Mouse (Mus musculus) embryonic facial prominence, embryonic 14.5 days (tissue): ENCODE results near the gene Syngap1. TPM values are rescaled to one million over a fixed set of nuclear protein-coding genes. Genes with fewer than 3 reads are reported as not detected.

ENCODE experiments used
- ATAC-seq: fragments of 200-750 bp; cut with Nextera tagmentation; 2 replicates; pipeline ENCODE4 v1.8.0; 2017; ENCODE audit warnings: low read depth, moderate number of reproducible peaks, moderate TSS enrichment
- DNase-seq: peaks from one replicate; pipeline ENCODE4 v3.0.0-alpha.2; 2015; ENCODE audit warnings: low spot score
- H3K27ac ChIP-seq: fragments of 300-500 bp; sonication (generic); replicated peaks from 2 replicates; pipeline ENCODE4 v1.5.1; 2014; ENCODE audit warnings: low read depth, mild to moderate bottlenecking, low read length, moderate library complexity
- H3K27me3 ChIP-seq: fragments of 300-500 bp; sonication (generic); replicated peaks from 2 replicates; pipeline ENCODE4 v1.6.1; 2014; ENCODE audit warnings: low read length; ENCODE audit not compliant: control insufficient read depth, insufficient read depth
- H3K36me3 ChIP-seq: fragments of 300-500 bp; sonication (generic); 2 replicates; pipeline ENCODE4 v1.6.1; 2014; ENCODE audit warnings: low read length, mixed read lengths; ENCODE audit not compliant: control insufficient read depth, insufficient read depth
- H3K4me1 ChIP-seq: fragments of 300-500 bp; sonication (generic); 2 replicates; pipeline ENCODE4 v1.6.1; 2014; ENCODE audit warnings: antibody characterized with exemption, low read length; ENCODE audit not compliant: control insufficient read depth, insufficient read depth
- H3K4me2 ChIP-seq: fragments of 300-500 bp; sonication (generic); 2 replicates; pipeline ENCODE4 v1.6.1; 2014; ENCODE audit warnings: low read depth, mild to moderate bottlenecking, low read length, moderate library complexity, mixed read lengths
- H3K4me3 ChIP-seq: fragments of 300-500 bp; sonication (generic); 2 replicates; pipeline ENCODE4 v1.5.1; 2014; ENCODE audit warnings: low read depth, mild to moderate bottlenecking, low read length
- H3K9ac ChIP-seq: fragments of 300-500 bp; sonication (generic); 2 replicates; pipeline ENCODE4 v1.6.1; 2014; ENCODE audit warnings: low read depth, mild to moderate bottlenecking, low read length, moderate library complexity, mixed read lengths
- H3K9me3 ChIP-seq: fragments of 300-500 bp; sonication (generic); 2 replicates; pipeline ENCODE4 v1.6.1; 2016; ENCODE audit warnings: low read length; ENCODE audit not compliant: control insufficient read depth
- WGBS: fragments of 180-500 bp; shearing (Covaris S2); extraction: QIAGEN DNeasy Blood & Tissue Kit; methylation state at CpG from one replicate; pipeline ENCODE4 v1.1.7; 2014; 5-methylcytosine and 5-hydroxymethylcytosine counted together
- polyA plus RNA-seq: library from polyadenylated mRNA; unstranded; fragments of >200 nt; fragmentation: Nextera tagmentation; extraction: Ambion mirVana; gene quantifications from 2 replicates; pipeline ENCODE4 v1.2.1, GENCODE M21; 2014

Gene Syngap1
- polyA plus RNA-seq, 1 experiment from 2014 or later = 1.4 TPM

- Histone ChIP-seq H3K27me3 (no peaks in the 10 kb centered on the region), H3K4me1 (peaks cover 9% of the 10 kb centered on the region), H3K9ac (no peak overlapping the region), H3K27ac (no peak overlapping the region), H3K36me3 (peaks cover 52% of the 10 kb centered on the region), H3K4me3 (no peak overlapping the region), H3K4me2 (no peak overlapping the region), H3K9me3 (no peaks in the 10 kb centered on the region)
- DNase-seq (no peak), ATAC-seq (no peak)
- WGBS = 80% methylated on average over 6 of the region's 6 CpGs
These were observed 27.2 kb downstream of the Syngap1 start for GRCm38 (mm10) chr17:26968200-26968611.

DNA sequence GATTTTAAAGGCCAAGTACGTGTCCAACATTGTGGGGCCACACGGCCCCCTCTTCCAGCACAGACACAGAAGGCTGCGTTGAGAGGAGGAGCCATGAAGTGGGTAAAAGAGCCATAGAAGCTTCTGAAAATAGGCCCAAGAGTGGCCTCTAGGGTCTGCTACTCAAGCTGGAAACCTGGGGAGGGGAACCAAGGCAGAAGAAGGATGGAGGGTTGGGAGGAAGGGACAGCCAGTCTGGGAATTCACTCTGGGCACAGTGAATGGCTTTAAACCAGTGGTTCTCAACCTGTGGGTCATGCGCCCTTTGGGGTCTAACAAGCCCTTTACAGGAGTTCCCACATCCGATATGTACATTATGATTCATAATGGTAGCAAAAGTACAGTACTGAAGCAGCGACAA is 28.2 kb downstream of the Syngap1 start:
- Histone ChIP-seq H3K4me2 (no peak overlapping the region), H3K4me1 (peaks cover 16% of the 10 kb centered on the region), H3K27ac (no peak overlapping the region), H3K27me3 (no peaks in the 10 kb centered on the region), H3K4me3 (no peak overlapping the region), H3K9me3 (no peaks in the 10 kb centered on the region), H3K9ac (no peak overlapping the region), H3K36me3 (peaks cover 47% of the 10 kb centered on the region)
- DNase-seq (no peak), ATAC-seq (no peak)
- 88% methylated on average over 6 of the region's 6 CpGs for WGBS

- Histone ChIP-seq H3K27ac (no peak overlapping the region), H3K4me1 (peaks cover 17% of the 10 kb centered on the region), H3K36me3 (peaks cover 47% of the 10 kb centered on the region), H3K4me3 (no peak overlapping the region), H3K9me3 (no peaks in the 10 kb centered on the region), H3K9ac (no peak overlapping the region), H3K4me2 (no peak overlapping the region), H3K27me3 (no peaks in the 10 kb centered on the region)
- ATAC-seq (no peak), DNase-seq (no peak)
- WGBS = 71% methylated on average over 8 of the region's 12 CpGs
These were observed 29.2 kb downstream of the Syngap1 start for GRCm38 (mm10) chr17:26970221-26970620.

DNA sequence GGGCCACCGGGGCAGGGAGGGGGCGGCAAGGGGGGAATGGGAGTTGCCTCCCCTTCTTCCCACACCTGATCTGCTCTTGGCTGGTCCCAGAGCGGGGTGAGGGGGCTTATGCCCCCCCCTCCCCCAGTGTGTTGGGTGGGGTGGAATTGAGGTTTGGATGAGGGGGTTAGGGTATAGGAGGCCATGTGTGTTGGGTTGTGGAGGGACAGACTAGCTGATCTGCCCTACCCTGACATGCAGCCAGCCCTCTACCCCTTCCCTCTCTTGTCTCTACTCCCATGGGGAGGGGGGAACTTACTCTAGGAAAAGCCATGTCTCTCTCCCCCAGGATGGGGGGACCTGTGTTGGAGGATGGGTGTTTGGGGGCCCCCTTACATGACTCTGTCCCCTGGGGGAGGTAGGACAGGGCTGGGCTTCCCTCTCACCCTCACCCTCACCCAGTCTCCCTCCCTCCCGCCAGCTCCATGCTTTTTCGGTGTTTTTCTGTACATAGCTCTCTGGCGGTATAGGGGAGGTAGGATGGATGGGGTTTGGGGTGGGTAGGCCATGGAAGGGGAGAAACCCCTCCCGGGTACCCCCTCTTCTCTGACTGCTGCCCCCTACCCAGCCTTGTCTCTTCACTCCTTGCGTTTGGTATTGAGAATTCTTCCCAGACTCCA is 30.3 kb downstream of the Syngap1 start:
- peak overlapping the region; percentile 79 for H3K4me2 ChIP-seq
- no peak for ATAC-seq
- peaks cover 17% of the 10 kb centered on the region for H3K4me1 ChIP-seq
- no peak for DNase-seq
- H3K27me3 ChIP-seq = no peaks in the 10 kb centered on the region
- peak overlapping the region; percentile 73 for H3K4me3 ChIP-seq
- peak overlapping the region; percentile 85; the same call in 1 of the 2 replicates for H3K27ac ChIP-seq
- H3K36me3 ChIP-seq = peaks cover 48% of the 10 kb centered on the region
- 45% methylated on average over 6 of the region's 8 CpGs for WGBS
- no peaks in the 10 kb centered on the region for H3K9me3 ChIP-seq
- peak overlapping the region; percentile 74 for H3K9ac ChIP-seq

- peak overlapping the region; percentile 85 for H3K27ac ChIP-seq
- DNase-seq (no peak), ATAC-seq (no peak)
- H3K36me3 ChIP-seq = peaks cover 48% of the 10 kb centered on the region
- peak overlapping the region; percentile 74 for H3K9ac ChIP-seq
- peak overlapping the region; percentile 73 for H3K4me3 ChIP-seq
- H3K4me2 ChIP-seq = peak overlapping the region; percentile 79
- peaks cover 17% of the 10 kb centered on the region for H3K4me1 ChIP-seq
- no peaks in the 10 kb centered on the region for H3K27me3 ChIP-seq
- WGBS = 2% methylated on average over 3 of the region's 3 CpGs
- H3K9me3 ChIP-seq = no peaks in the 10 kb centered on the region
These were observed 31.1 kb downstream of the Syngap1 start for GRCm38 (mm10) chr17:26972107-26972506.

DNA sequence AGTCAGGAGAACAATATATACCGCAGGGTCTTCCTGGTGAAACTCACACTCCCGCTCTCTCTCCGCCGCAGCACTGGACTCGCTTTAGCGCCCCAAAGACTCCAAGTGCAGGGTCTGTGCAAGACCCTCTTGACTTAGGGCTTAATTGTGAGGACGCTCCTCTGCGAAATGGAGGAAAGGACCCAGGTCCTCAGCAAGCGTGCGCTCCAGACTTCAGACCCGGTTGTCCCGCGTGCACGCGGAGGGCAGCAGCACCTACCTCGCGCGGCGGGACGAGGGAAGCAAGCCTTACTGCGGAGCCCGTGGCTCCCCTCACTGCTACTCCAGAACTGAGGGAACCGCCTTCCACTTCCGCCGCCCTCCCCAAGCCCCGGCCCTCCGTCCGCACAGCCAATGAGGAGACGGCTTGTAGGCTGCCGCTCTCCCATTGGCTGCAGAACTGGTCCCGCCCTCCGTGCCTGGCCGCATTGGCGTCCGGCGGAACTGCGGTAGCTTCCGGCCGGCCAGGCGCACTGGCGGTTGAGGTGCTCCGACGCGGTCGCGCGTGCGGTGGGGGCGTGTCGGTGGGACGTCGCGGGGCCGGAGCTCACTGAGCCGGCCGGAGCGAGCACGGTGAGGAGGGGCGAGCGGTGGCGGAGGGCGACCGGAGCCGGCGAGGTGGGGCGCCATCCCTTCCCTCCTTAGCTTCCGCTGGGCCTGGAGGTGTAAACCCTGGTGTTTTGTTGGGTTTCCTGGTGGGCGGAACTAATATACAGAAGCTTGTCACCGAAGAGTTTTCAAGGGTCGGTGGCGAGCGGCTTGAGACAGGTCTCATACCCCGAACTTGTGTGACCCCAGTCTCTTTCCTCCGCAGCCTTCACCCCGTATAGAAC is 31.9 kb downstream of the Syngap1 start, which contains the start of gene Zbtb9:
Gene Zbtb9 (plus strand): TSS at position 465 of the 872 bp plus-strand sequence.
- WGBS = 1% methylated on average over 36 of the region's 75 CpGs
- peak within 1 kb of the TSS; percentile 85 for H3K27ac ChIP-seq
- peaks cover 48% of the 10 kb centered on the region for H3K36me3 ChIP-seq
- no peaks in the 10 kb centered on the region for H3K9me3 ChIP-seq
- H3K4me3 ChIP-seq = peak within 1 kb of the TSS; percentile 73
- H3K9ac ChIP-seq = peak within 1 kb of the TSS; percentile 74
- DNase-seq (peak; percentile 98), ATAC-seq (peak; percentile 99)
- peaks cover 17% of the 10 kb centered on the region for H3K4me1 ChIP-seq
- H3K27me3 ChIP-seq = no peaks in the 10 kb centered on the region
- H3K4me2 ChIP-seq = peak within 1 kb of the TSS; percentile 93

GRCm38 (mm10) chr17:26974547-26974946 is 33.5 kb downstream of the Syngap1 start:
- Histone ChIP-seq H3K9ac (no peak overlapping the region), H3K4me1 (peaks cover 17% of the 10 kb centered on the region), H3K4me2 (0 out of 2 replicates have a peak overlapping the region, but pooled peaks have one; percentile 93), H3K9me3 (no peaks in the 10 kb centered on the region), H3K36me3 (peaks cover 56% of the 10 kb centered on the region), H3K27me3 (no peaks in the 10 kb centered on the region), H3K27ac (no peak overlapping the region), H3K4me3 (no peak overlapping the region)
- ATAC-seq (no peak), DNase-seq (no peak)
- 91% methylated on average over 15 of the region's 15 CpGs for WGBS

DNA sequence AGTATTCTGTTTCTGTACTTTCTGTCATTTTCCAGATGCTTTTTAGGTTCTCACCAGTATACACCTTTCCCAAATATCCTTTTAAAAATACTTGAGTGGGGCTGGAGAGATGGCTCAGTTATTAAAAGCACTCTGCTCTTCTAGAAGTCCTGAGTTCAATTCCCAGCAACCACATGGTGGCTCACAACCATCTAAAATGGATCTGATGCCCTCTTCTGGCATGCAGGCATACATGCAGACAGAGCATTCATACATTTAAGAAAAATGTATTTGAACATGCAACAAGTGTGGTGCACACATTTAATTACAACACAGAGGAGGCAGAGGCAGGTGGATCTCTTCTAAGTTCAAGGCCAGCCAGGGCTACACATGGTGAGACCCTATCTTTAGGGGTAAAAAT is 34.4 kb downstream of the Syngap1 start:
- Histone ChIP-seq H3K4me3 (no peak overlapping the region), H3K27ac (no peak overlapping the region), H3K9ac (no peak overlapping the region), H3K4me1 (peaks cover 17% of the 10 kb centered on the region), H3K27me3 (no peaks in the 10 kb centered on the region), H3K36me3 (peaks cover 56% of the 10 kb centered on the region), H3K9me3 (no peaks in the 10 kb centered on the region), H3K4me2 (no peak overlapping the region)
- DNase-seq = no peak
- no peak for ATAC-seq
